Mouse (Mus musculus): ENCODE data around the gene Bcar1.

Gene Bcar1

DNA sequence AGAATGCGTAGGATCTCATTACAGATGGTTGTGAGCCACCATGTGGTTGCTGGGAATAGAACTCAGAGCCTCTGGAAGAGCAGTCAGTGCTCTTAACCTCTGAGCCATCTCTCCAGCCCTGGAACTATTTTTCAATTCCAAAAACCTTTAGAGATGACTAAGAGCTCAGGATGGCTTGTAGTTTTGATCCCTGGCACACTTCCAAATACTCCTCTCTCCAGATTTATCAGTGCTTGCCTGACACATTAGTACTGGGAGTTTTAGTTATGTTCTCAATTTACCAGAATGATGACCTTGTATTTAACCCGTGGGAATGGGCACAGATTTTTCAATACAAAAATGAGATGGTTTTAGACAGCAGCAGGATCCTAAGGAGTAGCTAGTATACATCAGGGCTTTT lies 76.9 kb downstream of the Bcar1 start:
- no peak for DNase-seq

DNA sequence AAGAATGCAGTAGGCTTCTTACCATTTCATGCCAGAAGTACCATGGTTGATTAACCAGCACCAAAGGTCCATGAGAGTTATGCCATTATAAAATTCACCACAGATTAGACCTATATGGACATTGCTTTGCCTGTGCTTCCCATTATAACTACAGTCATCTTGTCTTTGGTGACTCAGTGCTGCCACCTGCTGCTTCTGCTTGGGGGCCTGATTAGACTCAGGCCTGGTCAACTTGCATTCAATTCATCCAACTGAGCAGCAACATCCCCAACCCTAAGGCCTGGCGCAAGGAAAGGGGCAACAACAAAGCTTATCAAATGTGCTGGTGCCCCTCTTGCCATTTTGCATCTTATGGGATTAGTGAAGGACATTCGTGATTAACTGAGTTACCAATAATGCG lies 81.1 kb downstream of the Bcar1 start:
- peak; percentile 68 for DNase-seq

All from thymus, postnatal 25 days (tissue).